Mouse (Mus musculus) left cerebral cortex, postnatal 4 days (tissue): ENCODE results near the gene Tnfrsf14. TPM values are rescaled to one million over a fixed set of nuclear protein-coding genes. Genes with fewer than 3 reads are reported as not detected.

ENCODE experiments used
- DNase-seq: peaks from one replicate; pipeline ENCODE4 v3.0.0-alpha.2; 2022
- intact Hi-C: fragments of 180-260 bp; cut with DNase I; formaldehyde crosslinking; loops from one replicate; pipeline ENCODE4 v1.15.1; 2025
- total RNA-seq, 2 experiments: library from RNA; stranded (reverse); gene quantifications; 2 replicates each; pipeline ENCODE4 v1.2.3; 2021

Gene Tnfrsf14
- total RNA-seq, 2 experiments from 2014 or later: 0.58 to 1.1 TPM

DNA sequence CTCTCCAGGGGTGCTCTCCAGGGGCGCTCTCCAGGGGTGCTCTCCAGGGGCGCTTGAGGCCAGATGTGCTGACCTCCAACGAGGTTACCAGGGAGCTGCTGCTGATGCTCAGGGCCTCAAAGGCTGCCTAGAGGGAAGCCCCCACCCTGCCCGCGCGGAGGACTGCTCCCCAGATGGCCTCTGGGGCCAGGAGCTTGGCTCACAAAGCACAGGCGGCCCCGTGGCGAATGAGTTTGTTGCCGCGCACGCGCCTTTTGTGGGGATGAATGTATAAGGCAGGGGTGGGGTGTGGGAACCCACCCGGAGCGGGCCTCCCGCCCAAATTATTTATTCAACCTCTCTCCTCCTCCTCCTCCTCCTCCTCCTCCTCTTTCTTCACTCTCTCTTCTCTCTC, 21.2 kb upstream of the Tnfrsf14 start:
- intact Hi-C loops: loop anchor here (10.0 kb wide), 1 partner anchor 75 kb away; no protein-coding TSS in a partner anchor

DNA sequence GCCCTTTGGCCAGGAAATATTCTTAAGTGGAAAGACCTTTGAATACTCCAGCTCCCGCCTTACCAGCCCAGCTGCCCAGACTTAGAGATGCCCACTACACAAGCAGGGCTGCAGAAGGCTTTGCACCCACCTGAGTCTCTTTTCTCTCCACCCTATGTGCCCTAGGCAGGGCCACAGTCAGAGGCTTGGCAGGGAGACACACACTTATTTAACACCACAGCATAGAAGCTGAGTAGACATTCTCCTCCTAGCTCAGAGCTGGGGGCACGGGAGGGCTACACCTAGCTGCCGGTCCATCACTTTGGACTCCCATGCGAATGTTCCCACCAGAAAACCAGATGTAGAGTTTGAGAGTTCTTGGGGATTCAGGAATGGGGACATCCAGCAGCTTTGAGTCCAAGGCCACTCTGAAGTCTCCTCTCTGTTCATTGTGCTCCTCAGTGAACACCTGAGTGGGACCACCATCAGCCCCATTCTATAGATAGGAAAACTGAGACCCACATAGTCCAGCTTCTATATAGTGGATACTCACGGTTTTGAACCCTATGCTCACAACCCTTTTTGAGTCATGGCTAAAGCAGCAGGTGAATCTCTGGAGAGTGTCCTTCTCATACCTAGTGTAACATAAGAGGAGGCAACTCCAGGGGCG, 20.7 kb upstream of the Tnfrsf14 start:
- no peak for DNase-seq
- intact Hi-C loops: loop anchor here (10.0 kb wide), 1 partner anchor 74 kb away; no protein-coding TSS in a partner anchor

More for the DNA sequence above, 21.2 kb upstream of the Tnfrsf14 start:
- DNase-seq: peak; percentile 47

DNA sequence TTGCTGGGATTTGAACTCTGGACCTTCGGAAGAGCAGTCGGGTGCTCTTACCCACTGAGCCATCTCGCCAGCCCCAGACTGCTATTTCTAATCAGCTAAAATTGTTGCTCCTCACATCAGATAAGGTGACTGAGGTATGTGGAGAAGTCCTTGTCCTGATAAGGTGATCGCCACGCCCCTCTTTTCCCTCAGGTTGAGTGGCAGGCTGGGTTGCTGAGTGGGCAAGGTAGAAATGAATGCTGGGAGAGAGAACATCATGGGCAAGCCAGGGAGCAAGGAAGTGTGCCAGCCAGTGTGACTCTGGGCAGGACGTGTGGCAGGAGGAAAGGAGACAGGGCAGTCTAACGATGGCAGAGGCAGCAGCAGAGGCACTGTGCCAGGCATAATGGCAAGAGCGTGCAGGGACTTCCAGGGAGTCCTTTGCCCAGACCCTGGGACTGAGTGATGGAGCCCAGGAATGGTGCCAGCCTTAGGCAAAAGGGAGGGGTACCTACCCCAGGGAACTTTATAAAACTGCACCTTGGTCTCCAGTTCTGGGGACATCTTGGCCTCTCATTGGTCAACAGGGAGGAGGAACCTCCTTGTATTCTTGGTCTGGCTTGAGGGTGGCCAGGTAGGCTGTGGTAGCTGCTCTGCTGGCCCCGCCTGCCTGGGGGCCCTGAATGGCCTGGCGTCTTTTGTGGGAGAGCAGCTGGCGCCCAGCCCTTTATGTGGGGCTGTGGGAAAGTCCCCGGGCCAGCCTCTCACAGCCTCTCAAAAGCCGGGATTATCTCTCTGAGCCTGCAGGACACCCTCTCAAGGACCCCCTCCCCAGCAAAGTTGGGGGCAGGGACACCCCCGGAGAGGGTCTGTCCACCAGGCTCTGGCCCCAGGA, 19.9 kb upstream of the Tnfrsf14 start:
- intact Hi-C loops: loop anchor here (10.0 kb wide), 1 partner anchor 74 kb away; no protein-coding TSS in a partner anchor
- DNase-seq: peak; percentile 92

DNA sequence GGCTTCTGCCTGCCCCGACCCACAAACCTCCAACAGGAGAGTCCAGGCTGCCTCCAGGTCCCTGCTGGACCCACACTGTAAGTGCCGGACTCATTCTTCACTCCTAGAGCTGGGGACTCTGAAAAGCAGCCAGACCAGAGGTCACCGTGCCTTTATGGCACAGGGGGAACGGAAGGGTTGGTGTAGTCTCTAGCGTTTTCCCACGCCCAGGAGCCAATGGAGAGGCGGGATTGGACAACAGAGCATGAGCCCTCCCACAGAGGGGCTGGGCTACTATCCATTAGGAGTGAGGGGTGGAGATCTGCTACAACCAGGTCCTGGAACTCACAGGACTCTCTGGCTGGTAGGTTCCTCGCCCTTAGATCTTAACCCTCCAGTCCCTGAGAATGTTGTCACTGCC, 18.0 kb upstream of the Tnfrsf14 start:
- peak; percentile 82 for DNase-seq
- intact Hi-C loops: loop anchor here (10.0 kb wide), 1 partner anchor 72 kb away; no protein-coding TSS in a partner anchor

DNA sequence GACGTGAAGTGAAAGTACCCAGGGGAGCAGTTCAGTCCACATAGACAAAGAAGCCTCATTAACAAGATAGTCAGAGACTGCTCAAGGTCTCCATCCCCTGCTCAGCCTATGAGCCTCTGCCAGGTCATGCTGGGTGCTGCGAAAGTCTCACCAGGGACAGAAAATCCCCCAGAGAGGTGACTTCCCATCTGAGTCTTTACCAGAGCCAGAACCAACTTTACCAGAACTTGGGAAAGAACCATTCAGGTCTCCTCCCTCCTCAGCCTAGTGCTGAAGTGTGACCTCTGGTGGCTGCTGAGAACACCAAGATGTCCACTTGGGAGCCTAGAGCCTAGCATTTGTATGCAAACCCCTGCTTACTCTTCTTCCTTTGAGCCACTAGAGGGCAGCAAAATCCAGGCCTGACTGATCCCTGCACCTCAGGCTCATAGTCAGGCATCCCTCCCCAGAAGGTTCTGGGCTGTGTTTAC, 15.8 kb upstream of the Tnfrsf14 start:
- peak; percentile 77 for DNase-seq
- intact Hi-C loops: loop anchor here (10.0 kb wide), 1 partner anchor 69 kb away; no protein-coding TSS in a partner anchor

DNA sequence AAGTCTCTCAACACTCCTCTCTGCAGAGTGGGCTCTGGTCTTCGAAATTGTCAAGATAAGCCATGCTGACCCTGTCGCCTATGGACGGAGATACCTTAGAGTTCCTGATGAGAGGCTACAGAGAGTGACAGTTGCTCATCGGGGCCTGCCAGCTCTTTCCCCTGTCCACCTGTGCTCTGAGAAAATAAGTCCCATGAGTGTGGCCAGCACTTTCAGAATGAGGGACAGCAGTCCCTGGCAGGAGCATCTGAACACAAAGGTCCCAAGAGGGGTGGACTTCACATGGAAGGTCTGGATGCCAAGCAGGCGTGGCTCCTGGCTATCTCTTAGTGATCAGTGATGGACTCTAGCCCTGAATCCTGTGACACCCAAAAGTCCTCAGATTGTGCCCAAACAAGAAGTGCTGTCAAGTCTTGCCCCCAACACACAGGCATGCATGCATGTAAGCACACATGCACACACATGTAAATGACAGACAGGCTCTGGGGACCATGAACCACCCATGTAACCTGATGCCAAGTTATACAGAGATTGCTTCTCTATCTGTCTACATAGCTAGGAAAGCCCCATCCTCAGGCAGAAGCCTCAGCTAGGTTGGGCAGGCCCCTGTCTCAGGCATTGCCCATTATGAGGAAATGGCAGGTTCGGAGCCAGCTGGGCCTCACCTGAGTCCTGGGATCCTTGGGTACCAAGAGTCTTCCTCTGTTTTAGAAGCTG, 15.1 kb upstream of the Tnfrsf14 start:
- DNase-seq: no peak
- intact Hi-C loops: loop anchor here (10.0 kb wide), 1 partner anchor 69 kb away; no protein-coding TSS in a partner anchor

DNA sequence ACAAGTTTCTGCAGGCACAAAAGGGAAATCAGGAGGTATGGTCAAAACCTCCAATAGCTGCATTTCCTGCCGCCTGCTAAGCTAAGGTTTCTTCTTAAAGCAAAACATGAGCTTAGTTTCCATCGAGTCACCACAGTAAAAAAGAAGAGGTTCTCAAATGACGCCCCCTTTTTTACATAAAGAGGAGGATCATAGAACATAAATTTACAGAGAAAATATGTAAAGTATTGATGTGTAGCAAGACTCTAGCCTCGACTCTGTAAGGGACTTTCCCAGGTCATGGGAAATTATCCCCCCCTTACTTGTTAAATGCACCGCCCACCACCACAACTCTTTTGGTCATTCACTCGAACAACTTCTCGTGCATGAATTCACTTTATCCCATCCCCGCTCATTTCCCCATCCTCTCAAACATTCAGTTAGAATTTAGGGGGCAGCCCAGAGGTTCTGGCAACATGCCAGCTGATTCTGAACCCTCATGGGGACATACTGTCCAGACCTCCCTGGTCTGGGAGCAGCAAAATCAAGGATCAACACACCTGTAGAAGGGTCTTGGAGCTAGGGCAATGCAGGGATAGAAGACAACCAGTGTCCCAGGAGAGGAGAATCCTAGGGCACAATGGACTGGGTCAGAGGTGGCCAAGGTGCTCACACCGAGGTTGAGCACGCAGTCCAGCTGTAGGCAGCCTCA, 14.4 kb upstream of the Tnfrsf14 start:
- no peak for DNase-seq
- intact Hi-C loops: loop anchor here (10.0 kb wide), 1 partner anchor 68 kb away; no protein-coding TSS in a partner anchor

DNA sequence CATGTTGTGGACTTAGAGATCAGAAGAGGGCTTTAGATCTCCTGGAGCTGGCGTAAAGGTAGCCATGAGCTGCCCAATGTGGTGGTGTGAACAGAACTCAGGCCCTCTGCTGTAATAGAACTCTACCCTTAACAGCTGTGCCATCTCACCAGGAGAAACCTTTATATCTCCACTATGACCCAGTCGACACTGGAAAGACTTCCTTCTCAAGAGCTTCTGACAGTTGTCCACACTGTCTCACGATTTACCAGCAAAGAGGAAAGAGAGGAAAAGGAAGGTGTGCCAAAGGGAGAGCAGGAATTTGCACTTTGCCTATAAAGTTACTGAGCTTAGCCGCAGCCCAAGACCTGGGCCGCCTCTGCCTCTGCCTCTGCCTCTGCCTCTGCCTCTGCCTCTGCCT, 13.5 kb upstream of the Tnfrsf14 start:
- no peak for DNase-seq
- intact Hi-C loops: loop anchor here (10.0 kb wide), 1 partner anchor 67 kb away; no protein-coding TSS in a partner anchor

DNA sequence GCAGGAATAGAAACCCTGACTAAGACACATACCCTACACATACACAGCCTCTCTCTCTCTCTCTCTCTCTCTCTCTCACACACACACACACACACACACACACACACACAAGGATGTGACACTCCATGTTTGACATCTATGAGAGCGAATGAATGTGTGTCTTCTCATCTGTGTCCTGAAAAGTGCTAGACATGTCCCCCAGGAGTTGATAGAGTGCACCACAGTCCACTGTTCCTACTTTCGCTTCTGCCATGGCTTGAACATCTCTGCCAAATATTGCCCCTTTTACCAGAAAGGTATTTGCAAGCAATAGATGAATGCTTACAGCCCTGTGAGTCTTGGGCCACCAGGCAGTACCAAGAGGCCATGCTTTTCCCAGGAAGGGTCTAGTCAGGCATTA, 11.8 kb upstream of the Tnfrsf14 start:
- intact Hi-C loops: loop anchor here (10.0 kb wide), 1 partner anchor 65 kb away; no protein-coding TSS in a partner anchor
- no peak for DNase-seq

DNA sequence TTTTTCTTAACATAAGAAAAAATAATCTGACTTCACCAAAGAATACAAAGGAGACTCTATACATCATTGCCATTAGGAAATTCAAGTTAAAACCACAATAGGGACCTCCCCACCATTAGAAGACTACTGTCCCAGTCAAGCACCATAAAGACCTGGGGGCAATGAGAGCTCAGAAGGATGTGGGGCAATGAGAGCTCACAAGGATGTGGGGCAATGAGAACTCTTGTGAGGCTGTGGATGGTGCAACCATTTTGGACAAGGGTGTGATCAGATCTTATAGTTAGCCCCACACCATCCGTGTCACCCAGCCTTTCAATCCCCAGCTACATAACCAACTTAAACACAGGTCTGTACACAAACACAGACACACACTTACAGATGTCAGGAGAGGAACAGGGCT, 9.4 kb upstream of the Tnfrsf14 start:
- no peak for DNase-seq
- intact Hi-C loops: no loop called here

DNA sequence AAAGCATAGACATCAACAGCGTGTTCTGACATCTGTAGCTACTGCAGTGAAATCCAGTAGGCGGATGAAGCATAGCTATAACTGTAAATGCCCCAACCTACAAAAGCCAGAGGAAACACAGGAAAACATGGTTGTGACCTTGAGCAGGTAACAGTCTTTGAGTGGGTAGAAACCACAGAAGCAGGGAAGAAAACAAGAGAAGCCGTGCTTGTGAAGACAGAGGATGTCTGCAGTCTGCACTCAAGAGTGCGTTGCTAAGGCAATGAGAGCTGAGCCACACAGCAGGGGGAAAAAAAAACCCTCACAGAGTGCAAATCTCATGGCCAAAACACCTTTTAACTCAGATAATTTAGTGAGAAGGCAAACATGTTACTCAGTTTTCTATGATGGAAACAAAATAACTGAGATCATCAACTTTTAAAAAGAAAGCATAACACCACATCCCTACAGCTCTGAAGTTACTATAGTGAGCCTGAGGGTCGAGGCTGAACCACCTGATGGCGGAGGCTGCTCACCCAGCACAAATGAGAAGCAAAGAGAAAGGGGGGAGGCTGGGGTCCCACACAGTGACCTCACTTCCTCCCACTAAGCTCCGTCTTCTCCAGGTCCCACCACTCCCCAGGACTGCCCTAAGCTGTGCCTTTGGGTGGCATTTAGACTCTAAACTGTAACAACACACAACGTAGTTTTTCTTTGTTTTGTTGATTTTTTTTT, 8.3 kb upstream of the Tnfrsf14 start:
- intact Hi-C loops: no loop called here
- DNase-seq: no peak

DNA sequence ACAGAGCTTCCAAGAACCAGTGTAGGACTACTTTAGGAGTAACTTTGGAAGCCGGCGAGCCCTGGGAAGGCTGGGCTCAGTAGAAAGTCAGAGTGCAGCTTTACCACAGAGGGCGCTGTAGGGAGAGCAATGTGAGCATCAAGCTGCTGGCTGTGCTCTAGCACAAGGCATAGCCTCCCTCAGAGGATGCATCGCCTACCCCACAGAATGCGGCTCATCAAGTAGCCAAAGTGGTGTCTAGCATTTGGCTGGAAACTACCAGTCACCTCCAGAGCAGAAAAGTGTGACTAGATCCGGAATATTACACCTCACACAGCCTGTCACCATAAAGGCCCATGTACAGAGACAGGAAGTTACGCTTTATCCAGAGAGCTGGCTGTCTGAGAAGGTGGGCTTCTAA, 7.4 kb upstream of the Tnfrsf14 start:
- no peak for DNase-seq

DNA sequence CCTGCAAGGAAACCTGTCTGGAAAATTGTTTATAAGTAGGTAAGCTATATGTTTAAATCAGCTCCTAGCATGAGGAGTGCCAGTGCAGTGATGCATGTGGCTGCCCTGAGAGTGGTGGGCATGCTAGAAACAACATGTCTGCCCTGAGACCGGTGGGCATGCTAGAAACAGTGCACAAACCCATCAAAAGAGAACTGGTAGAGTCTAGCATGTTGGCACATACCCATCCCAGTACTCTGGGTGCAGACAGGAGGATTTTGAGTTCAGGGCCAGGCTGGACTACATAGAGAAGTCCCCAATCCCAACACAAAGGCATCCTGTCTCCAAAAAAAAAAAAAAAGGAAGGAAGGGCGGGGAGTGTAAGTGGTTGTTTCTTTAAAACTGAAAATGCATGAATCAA, 6.4 kb upstream of the Tnfrsf14 start:
- DNase-seq: no peak
- intact Hi-C loops: no loop called here

More for the DNA sequence above, 7.4 kb upstream of the Tnfrsf14 start:
- intact Hi-C loops: no loop called here

DNA sequence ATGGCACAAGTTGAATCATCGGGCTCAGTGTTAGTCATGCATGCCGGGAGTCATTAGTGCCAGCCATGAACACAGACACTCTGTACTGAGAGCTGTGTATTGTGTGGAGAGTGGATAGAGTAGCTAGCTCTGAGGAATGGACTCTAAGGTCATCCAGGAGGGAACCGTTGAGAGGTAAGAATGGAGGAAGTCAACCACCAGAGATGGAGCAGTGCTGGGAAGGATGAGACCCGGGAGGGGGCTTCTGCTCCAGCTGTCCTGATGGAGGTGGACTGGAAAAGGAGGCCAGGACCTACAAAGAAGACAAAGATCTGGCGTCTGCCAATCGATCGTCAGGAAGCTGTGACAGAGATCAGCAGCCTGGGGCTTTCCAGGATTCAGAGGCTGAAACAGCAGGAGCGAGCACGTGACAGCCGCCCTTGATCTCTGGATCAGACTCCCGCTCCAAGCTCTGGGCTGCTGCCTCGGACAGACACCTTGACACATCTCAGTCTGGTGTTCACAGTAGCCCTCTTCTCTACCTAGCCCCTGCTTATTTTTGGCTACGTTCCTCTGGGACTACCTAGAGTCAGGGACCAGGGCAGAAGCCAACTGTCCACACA, 5.0 kb upstream of the Tnfrsf14 start:
- no peak for DNase-seq
- intact Hi-C loops: no loop called here

DNA sequence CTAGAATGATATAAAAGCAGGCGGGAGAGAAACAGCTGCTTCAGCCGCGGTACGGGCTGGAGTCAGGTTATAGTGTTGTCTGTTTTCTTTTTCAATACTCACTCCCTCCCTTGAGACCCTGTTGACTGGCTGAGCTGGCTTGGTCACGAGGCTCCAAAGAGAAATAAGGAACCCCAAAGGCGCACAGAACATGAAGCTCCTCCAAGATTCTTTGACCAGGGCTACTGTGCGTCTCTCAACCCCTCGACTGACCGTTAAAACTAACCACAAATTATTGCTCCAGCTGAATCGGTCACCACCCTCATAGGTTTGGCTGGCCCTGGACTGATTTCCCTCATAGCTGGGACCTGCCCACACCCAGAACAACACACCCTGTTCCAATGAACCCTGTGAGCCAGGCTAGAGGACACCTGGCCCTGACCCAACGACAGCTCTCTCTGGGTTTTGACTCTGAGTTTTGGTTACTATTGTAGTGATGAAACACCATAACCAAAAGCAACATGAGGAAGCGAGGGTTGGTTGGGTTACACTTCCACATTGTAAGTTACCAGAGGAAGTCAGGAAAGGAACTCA, 811 bp upstream of the Tnfrsf14 start:
- intact Hi-C loops: no loop called here

DNA sequence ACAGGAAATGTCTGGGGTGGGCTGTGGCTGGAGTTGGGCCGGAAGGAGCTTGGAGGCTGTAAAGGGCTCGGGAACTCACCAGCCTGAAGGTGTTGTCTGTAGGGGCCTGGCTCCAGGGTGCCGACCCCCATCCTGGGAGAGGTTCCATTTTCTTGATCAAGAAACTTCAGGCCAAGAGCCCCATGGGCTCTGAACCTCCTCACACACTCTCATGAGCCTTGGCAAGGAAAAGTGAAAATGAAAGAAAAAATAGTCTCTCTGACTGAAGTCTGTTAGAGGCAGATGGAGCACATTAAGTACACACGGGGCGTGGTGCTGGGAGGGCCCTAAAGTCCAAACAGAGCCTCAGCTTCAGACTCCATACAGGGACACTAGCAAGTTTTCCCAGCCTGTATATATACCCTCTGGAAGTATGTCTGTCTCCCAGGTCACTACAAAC, 445 bp downstream of the Tnfrsf14 start:
- intact Hi-C loops: no loop called here
- no peak for DNase-seq

More for the DNA sequence above, 811 bp upstream of the Tnfrsf14 start:
- no peak for DNase-seq

DNA sequence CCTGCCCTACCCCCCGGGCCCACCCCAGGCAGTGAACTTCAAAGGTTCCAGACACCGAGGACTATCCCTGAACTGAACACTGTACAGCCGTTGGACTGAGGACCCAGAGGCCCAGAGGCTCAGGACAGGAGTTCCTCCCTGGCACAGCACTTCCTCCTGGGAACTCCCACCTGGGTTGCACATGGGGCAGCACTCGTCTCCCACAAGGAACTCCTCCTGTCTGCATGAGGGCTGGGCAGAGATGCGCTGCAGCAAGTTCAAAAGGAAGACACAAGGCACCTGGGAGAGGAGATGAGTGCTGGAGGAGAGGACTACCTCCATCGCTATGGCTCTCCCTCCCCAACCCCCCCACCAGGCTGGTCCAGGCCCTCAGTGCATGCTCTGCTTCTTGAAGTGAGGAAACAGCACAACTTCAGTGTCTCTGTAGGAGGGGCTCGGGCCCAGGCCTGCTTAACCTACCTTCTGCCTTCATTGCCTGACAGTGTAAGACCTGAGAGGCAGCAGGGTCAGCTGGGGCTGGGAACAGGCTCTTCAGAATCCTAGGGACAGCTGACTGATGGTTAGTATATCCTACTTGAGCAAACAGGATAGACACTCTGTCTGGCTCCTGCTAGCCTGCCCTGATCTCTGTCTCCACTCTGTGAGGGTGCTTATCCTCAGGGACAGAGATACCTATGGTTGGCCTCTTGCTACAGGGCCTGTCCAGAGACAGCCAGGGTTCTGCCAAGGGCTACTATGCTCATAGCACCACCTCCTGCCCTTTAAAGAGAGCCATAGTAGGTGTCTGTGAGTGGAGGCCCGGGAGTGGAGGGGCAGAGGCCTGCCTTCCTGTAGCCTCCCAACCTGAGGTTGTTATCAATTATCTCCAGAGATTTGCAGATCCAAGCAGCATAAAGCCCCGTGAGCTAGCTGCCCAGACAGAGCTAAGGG, 1.1 kb downstream of the Tnfrsf14 start:
- intact Hi-C loops: no loop called here
- no peak for DNase-seq

DNA sequence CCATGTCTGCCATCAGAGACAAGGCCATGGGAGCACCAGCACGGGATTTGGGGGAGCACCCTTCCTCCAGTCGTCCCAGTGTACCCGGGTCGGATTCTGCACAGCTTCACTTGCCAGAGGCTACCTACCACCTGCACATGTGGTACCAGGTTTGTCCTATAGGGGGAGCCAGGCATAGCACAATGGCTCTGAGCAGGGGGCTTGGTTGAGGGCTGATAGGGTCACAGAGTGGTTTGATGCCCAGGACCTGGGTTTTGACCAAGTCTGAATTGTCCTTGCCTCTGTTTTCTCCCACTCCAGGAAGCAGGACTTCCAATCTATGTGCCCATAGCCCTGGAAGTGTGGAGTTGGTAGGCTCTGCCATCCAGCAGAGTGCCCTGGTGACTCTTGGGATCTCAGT, 3.0 kb downstream of the Tnfrsf14 start:
- no peak for DNase-seq
- intact Hi-C loops: no loop called here
